In the genomic region with DNA sequence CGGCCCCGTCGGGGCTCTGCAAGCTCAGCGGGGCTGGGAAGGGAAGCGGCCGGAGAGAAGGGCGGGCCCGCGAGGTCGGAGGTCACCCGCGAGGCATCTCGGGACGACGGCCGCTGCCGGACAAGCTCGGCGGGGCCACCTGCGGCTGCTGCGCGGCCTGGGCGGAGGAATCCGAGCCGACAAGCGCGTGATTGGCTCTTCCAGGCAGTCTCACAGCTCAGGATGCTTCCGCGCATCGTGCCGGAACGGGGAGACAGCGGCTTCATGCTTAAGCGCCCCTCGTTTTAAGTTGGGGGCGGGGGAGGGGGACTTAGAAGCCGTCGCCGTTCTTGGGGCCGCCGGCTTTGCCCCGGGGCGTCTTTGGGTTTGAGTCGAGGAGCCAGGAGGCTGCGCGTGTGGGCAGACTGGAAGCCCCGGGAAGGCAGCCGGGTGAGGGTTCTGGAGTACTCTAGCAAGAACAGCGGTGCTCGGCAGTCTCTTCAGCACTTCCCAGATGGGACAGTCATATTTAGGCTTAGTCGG, we compare ENCODE assay signal across 7 mouse cellular contexts. TPM values are rescaled to one million over a fixed set of nuclear protein-coding genes. Genes with fewer than 3 reads are reported as not detected.
DNase-seq lines count a peak whose midpoint lies in the region; ATAC-seq lines count a peak whose summit lies in the region.

No protein-coding gene starts in this region.

- H3K27ac ChIP-seq in intestine, embryonic 14.5 days (ENCODE audit: low read depth), result peak overlapping the region; percentile 100
- peak overlapping the region; percentile 100 for H3K27ac ChIP-seq in midbrain, embryonic 10.5 days (replicated peaks)

- DNase-seq in adrenal gland, adult (ENCODE audit: inconsistent age in 2 of 2, low spot score in 1 of 2), result peak; percentile 98 to 99
- DNase-seq in embryo, embryonic 10.5 days (ENCODE audit: low spot score), result peak; percentile 96
- peak; percentile 97 for DNase-seq in gastrocnemius, postnatal 14 days
- peak; percentile 93 for DNase-seq in intestine, embryonic 14.5 days (ENCODE audit: low spot score)
- DNase-seq in left cerebral cortex, postnatal 25 days (ENCODE audit: low spot score in 2 of 2), result peak; percentile 95 to 96
- DNase-seq in midbrain, embryonic 10.5 days (ENCODE audit: low spot score), result peak; percentile 97
- DNase-seq in right cerebral cortex, postnatal 4 days, result peak; percentile 90

- H3K4me2 ChIP-seq in intestine, embryonic 14.5 days (ENCODE audit: low read length), result peak overlapping the region; percentile 78

- H3K9ac ChIP-seq in intestine, embryonic 14.5 days (ENCODE audit: low read length), result peak overlapping the region; percentile 100

- H3K4me3 ChIP-seq in intestine, embryonic 14.5 days (ENCODE audit: low read depth, low read length), result peak overlapping the region; percentile 97
- peak overlapping the region; percentile 99 for H3K4me3 ChIP-seq in midbrain, embryonic 10.5 days

- H3K27me3 ChIP-seq in intestine, embryonic 14.5 days (replicated peaks; ENCODE audit: control insufficient read depth, insufficient read depth, low read length), result no peaks in the 10 kb centered on the region
- no peaks in the 10 kb centered on the region for H3K27me3 ChIP-seq in midbrain, embryonic 10.5 days (ENCODE audit: low read depth, poor library complexity, severe bottlenecking)

- H3K36me3 ChIP-seq in intestine, embryonic 14.5 days (ENCODE audit: control insufficient read depth, insufficient read depth, low read length), result peaks cover 8% of the 10 kb centered on the region; the same call in 1 of the 2 replicates
- H3K36me3 ChIP-seq in midbrain, embryonic 10.5 days, result peaks cover 21% of the 10 kb centered on the region

- no peaks in the 10 kb centered on the region for H3K9me3 ChIP-seq in intestine, embryonic 14.5 days (ENCODE audit: control insufficient read depth, low read length)
- peaks cover 5% of the 10 kb centered on the region for H3K9me3 ChIP-seq in midbrain, embryonic 10.5 days (replicated peaks)

- ATAC-seq in intestine, embryonic 14.5 days (replicated peaks; ENCODE audit: low FRiP score, low TSS enrichment, low read depth), result peak; percentile 91

- H3K4me1 ChIP-seq in intestine, embryonic 14.5 days (replicated peaks; ENCODE audit: control insufficient read depth, insufficient read depth, low read length), result peaks cover 12% of the 10 kb centered on the region
- H3K4me1 ChIP-seq in midbrain, embryonic 10.5 days, result peaks cover 18% of the 10 kb centered on the region

- WGBS in intestine, embryonic 14.5 days, result under 1% methylated on average over 48 of the region's 51 CpGs
- WGBS in midbrain, embryonic 10.5 days, result under 1% methylated on average over 51 of the region's 51 CpGs

- intact Hi-C loops in gastrocnemius, postnatal 14 days (cut with DNase I; ENCODE audit: low total_unique reads), result no loop called here
- intact Hi-C loops in left cerebral cortex, postnatal 25 days (cut with DNase I), result loop anchor here (2.0 to 5.0 kb wide), 4 partner anchors 14 to 110 kb away; partner anchors contain the start of genes Acat2, Mrpl18, Sod2 and Tcp1

RNA-seq across cellular contexts. Expression of gene Wtap, which starts 1.4 kb away (rescaled TPM):
- total RNA-seq in gastrocnemius, postnatal 14 days (2021), result 10 to 100 TPM; 27.9 to 31.2 TPM
- 121 and 131 TPM in 2 replicates for polyA plus RNA-seq in intestine, embryonic 14.5 days (2014; fragmentation: Nextera tagmentation; extraction: Ambion mirVana)
- total RNA-seq in left cerebral cortex, postnatal 25 days (2021), result 10 to 100 TPM; 50.9 to 53.6 TPM
- polyA plus RNA-seq in midbrain, embryonic 10.5 days (2016; fragmentation: Nextera tagmentation; extraction: Ambion mirVana), result 132 and 138 TPM in 2 replicates

RNA-seq across cellular contexts. Expression of gene Sod2, which starts 14.1 kb away (rescaled TPM):
- 100 to 1,000 TPM; 302 to 371 TPM for total RNA-seq in gastrocnemius, postnatal 14 days (2021)
- polyA plus RNA-seq in intestine, embryonic 14.5 days (2014; fragmentation: Nextera tagmentation; extraction: Ambion mirVana), result 141 and 149 TPM in 2 replicates
- total RNA-seq in left cerebral cortex, postnatal 25 days (2021), result 100 to 1,000 TPM; 267 to 275 TPM
- 107 and 110 TPM in 2 replicates for polyA plus RNA-seq in midbrain, embryonic 10.5 days (2016; fragmentation: Nextera tagmentation; extraction: Ambion mirVana)

RNA-seq across cellular contexts. Expression of gene Acat2, which starts 32.0 kb away (rescaled TPM):
- total RNA-seq in gastrocnemius, postnatal 14 days (2021), result 1 to 10 TPM; 4.7 to 6.4 TPM
- 141 and 151 TPM in 2 replicates for polyA plus RNA-seq in intestine, embryonic 14.5 days (2014; fragmentation: Nextera tagmentation; extraction: Ambion mirVana)
- 10 to 100 TPM; 59.1 to 60.8 TPM for total RNA-seq in left cerebral cortex, postnatal 25 days (2021)
- 410 and 455 TPM in 2 replicates for polyA plus RNA-seq in midbrain, embryonic 10.5 days (2016; fragmentation: Nextera tagmentation; extraction: Ambion mirVana)

RNA-seq across cellular contexts. Expression of gene Acat3, which starts 52.1 kb away (rescaled TPM):
- total RNA-seq in gastrocnemius, postnatal 14 days (2021), result not detected
- 0.81 and 1.1 TPM in 2 replicates for polyA plus RNA-seq in intestine, embryonic 14.5 days (2014; fragmentation: Nextera tagmentation; extraction: Ambion mirVana)
- 1 to 10 TPM; 2.6 to 3.9 TPM for total RNA-seq in left cerebral cortex, postnatal 25 days (2021)
- 1.5 and 1.6 TPM in 2 replicates for polyA plus RNA-seq in midbrain, embryonic 10.5 days (2016; fragmentation: Nextera tagmentation; extraction: Ambion mirVana)

RNA-seq across cellular contexts. Expression of gene Gpr31b, which starts 59.6 kb away (rescaled TPM):
- total RNA-seq in gastrocnemius, postnatal 14 days (2021), result not detected
- 0.27 TPM in 1 of 2 replicates, not detected in the other for polyA plus RNA-seq in intestine, embryonic 14.5 days (2014; fragmentation: Nextera tagmentation; extraction: Ambion mirVana)
- total RNA-seq in left cerebral cortex, postnatal 25 days (2021), result not detected
- not detected in 2 replicates for polyA plus RNA-seq in midbrain, embryonic 10.5 days (2016; fragmentation: Nextera tagmentation; extraction: Ambion mirVana)

Comparison
In these comparisons a context has a peak if more than half of its experiments do, and no peak if none do; other contexts are left out.
1. Peak in every context shown above with its lines: DNase-seq, ATAC-seq, H3K4me3 ChIP-seq and H3K27ac ChIP-seq.
2. RNA of gene Acat2, which starts 32.0 kb away (total RNA-seq): 59.1 to 60.8 TPM in left cerebral cortex, postnatal 25 days; 4.7 to 6.4 TPM in gastrocnemius, postnatal 14 days; every median in the first group is over 4 times any median in the second.